Mouse (Mus musculus) adrenal gland, adult 18-20 months (tissue): ENCODE results near the gene Anks1. TPM values are rescaled to one million over a fixed set of nuclear protein-coding genes. Genes with fewer than 3 reads are reported as not detected.
"Not testable (repeated sequence)": the region's sequence is repeated elsewhere in the genome, so short reads cannot be mapped to it uniquely, and the experiment has no call there.

ENCODE experiments used
- DNase-seq, 2 experiments: peaks; one replicate each; pipeline ENCODE4 v3.0.0; 2021 to 2022; ENCODE audit warnings: low spot score in 2 of 2
- total RNA-seq, 2 experiments: library from RNA; stranded (reverse); gene quantifications; 1 replicate in 1 of 2; 2 replicates in 1 of 2; pipeline ENCODE4 v1.2.3; 2021

The Anks1 gene
- total RNA-seq, 2 experiments from 2014 or later, result 23.6 to 29.1 TPM

DNA sequence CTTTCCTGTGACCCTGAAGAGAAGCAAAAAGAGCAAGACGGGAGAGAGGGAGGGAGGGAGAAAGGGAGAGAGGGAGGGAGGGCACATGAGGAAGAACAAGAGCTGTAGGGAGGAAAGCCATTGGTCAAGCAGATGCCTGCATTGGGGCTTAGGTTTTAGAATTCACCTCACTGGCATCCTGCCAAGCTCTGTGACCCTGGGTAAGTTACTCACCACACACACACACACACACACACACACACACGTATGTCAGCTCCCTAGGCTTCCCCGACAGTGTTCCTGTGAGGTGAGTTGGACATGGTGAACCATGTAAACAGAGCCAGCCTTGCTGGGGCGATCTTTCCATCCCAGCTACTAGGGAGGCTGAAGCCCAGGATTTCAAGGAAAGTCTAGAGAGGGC is 55.5 kb downstream of the Anks1 start:
- DNase-seq, result no peak

DNA sequence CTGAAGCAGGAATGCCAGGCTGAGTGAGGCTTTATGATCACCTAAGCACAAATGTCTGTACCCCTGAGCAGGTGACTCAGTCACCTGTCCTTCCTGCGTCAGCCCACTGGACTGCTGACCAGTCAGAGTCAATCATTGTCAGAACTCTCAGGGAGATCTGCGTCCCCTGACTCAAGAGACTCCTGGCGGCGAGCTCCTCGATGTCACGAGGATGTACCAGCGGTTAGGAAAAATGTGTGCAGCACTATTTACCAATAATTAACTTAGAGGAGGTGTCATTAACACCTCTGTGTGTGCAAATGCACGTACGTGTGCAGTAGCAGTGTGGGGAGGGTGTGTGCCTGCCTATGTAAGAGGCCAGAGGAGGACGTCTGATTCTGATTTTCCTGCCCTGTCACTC is 56.2 kb downstream of the Anks1 start:
- no peak for DNase-seq

GRCm38 (mm10) chr17:27966056-27966455 is 57.0 kb downstream of the Anks1 start:
- no peak for DNase-seq

DNA sequence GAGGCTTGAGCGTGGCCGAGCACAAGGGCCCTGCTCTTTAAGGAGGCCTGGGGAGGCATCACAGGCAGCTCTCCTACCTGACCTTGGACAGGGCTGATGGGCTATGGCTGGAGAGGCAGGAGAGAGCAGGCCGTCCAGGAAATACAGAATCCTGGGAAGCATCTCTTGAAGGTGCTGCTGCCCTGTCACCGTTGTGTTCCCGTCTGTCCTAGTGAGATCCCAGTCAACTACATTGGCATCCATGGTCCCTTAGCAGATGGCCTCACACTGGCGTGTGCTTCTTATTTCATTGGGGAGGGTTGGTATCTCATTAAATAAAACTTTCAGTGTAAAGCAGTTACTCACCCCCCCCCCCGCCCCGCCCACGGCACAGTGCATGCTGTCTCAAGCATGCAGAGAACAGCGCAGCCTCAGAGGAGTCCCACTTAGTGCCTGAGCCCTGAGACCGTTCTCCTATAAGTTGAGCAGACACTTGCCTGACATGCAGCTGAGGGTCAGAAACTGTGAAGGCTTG is 57.5 kb downstream of the Anks1 start:
- no peak for DNase-seq

DNA sequence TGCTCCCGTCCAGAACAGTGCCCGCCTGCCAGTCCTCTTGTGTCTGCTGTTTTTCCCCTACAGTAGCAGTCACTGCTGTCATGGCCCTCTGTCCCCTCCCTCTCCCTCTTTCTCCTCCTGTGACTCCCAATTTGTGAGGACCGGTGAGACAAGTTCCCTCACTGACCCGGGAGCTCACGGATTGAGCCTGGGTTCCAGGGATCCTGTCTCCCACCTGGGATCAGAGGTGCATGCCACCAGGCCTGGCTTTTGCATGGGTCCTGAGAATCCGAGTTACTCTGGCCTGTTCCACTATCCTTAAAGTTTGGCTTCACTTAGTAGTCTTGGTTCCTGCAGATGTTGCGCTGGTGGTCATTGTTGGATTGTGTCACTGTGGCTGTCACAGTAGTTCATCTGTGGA is 58.4 kb downstream of the Anks1 start:
- DNase-seq, result no peak

DNA sequence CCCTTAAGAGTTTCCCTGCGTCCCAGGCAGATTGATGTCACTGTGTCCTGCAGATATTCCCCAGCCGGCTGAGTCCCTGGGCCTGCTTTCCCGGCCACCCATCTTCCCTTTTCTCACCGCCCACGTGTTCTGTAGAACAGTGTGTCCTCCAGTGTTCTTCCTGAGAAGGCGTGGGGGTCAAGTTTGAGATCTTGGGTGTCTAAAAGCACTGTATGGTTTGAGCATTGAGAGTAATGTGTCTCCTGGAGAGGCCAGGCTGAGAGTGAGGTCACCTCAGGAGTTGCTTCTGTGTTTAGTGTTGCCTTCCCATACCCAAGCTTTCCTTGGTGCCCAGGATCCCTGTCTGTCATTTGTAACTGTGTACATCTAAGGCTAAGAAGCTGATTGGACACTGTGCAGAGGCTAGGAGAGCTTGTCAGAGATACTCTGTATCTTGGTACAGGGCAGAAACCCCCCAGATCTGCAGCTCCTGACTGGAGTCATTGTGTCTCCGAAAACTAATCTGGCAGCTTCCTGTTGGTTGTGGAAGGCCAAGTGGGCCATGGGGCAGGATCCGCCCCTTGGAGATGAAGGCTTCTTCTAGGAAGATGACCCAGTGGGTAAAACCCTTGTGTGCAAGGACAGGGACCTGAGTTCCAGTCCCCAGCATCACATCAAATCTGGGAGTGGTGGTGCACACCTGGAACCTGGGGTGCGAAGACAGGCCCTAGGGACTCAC is 59.1 kb downstream of the Anks1 start:
- no peak for DNase-seq

- DNase-seq, result no peak
Measured at GRCm38 (mm10) chr17:27968903-27969302, 59.8 kb downstream of the Anks1 start.

- DNase-seq, result no peak
Measured at GRCm38 (mm10) chr17:27969365-27969764, 60.3 kb downstream of the Anks1 start.

GRCm38 (mm10) chr17:27969896-27970295 is 60.8 kb downstream of the Anks1 start:
- no peak for DNase-seq

DNA sequence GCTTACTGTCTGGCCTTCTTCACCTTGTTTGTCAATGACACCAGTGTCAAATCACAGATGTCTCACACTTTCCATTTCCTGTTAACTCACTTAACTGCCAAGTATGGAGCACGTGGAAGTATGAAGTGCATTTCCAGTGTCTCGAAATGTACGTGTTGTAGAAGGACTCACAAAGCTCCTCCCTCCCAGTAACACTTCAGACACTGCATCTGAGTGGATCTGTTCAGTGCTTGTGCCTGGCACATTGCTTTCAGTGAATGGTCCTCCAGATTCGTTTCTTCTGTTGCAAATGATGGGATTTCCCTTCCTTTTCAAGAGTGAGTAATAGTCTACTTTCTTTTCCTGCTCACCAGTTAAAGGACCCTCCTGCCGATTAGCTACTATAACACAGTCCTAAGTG is 61.2 kb downstream of the Anks1 start:
- DNase-seq, result no peak

- DNase-seq, result peak; percentile 29 to 48
Measured at GRCm38 (mm10) chr17:27971496-27971895, 62.4 kb downstream of the Anks1 start.

- no peak for DNase-seq
Measured at GRCm38 (mm10) chr17:27973337-27973736, 64.2 kb downstream of the Anks1 start.

DNA sequence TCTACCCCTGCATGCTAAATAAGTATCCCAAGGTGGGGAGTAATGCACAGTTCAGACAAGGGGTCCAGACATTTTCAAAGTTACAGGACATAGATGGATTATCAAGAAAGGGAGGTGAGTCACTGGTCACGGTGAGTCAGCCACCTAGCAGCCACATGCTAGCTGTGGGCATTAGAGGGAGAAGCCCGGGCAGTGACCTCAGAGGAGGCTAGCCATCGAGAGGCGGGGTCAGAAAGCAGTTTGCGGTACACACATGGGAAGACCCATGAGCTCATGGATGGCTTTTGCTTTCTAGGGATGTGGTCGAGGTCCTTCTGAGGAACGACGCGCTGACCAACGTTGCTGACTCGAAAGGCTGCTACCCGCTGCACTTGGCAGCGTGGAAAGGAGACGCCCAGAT is 67.2 kb downstream of the Anks1 start:
- DNase-seq, result peak in 1 of 2 experiments; percentile 38

DNA sequence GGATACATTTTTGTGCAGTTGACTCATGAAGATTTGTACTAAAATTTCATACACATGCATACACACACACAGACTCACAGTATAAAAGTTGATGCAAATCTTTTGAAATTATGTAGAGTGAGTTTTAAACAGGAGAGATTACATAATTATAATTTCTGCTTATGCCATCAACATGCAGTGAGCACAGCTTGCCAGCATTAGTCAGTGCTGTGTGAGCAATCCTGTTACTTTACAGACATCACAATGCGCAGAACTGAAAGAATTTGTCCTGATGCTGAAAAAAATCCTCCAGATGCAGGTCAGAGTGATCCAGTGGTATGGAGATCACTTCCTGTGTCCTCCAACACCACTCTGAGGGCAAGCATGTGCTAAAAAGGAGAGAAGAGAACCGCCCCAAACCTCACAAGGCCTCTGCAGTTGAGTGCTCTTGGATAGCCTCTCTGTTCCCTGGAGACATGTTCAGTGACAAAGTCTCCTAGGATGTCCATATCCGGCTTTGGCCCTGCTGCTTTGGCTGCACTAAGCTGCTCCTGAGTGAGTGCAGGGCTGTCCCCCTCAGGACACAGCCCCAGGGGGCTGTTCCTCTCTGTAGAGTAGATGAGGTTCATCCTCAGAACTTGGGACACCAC is 68.0 kb downstream of the Anks1 start:
- no peak for DNase-seq

DNA sequence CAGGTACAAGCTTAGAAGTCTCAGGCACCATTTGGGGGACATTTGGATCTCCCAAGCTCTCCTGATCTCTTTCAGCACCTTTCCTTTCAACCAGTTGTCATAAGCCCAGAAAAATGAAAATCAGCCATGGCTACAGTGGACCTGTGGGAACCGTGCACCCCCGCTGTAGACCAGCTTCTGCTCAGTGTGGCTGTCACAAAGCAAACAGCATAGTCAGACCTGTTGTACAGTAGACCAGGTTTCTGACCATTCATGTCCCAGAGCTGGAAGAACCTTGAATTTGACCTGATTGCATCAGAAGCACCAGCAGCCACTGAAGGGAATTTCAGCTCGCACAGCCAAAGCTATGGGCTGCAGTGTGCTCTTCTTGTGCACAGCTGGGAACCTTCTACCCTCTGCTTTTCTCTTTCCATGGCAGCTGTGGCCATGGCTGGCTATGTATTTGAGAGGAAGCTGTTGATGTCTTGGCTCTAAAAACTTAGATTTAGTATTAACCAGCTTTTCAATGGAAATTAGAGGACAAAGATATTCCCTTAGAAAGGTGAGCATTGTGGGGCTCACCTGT is 71.4 kb downstream of the Anks1 start:
- DNase-seq, result no peak

DNA sequence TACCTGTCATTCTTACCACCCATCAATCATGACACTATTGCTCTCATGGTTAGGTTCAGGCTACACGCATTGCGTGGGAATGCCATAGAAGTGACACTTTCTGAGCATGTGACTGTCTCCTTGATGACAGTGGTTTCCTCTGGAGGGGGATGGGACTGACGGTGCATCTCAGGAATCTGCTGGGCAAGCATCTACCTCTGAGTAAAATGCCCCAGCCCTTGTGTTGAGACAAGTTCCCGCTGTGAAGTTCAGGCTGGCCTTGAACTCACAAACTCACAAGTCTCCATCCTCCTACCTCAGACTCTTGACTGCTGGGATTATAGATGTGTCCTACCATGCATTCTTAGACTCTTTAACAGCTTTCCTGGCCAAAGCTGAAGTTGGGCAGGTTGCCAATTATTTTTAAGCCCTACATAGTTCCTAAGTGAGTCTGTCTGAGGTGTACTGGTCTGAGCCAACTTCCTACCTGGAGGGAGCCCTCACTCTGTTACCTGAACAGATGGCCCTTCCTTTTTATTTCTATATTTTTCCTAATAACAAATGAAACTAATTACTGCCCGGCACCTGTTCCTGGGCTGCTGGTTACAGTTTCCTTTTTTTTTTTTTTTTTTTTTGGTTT is 72.5 kb downstream of the Anks1 start:
- no peak for DNase-seq

DNA sequence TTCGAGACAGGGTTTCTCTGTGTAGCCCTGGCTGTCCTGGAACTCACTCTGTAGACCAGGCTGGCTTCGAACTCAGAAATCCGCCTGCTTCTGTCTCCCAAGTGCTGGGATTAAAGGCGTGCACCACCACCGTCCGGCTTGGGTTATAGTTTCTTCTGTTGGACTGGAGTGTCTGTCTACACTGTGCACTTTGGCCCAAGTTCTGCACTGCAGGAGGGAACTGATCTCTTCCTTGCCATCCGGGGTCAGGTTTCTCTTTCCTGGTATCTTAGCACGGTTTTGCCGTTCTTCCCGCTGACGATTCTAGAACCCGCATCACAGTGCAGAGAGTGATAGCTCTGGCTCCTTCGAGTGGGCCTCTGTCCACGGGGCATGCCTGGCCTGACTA is 73.0 kb downstream of the Anks1 start:
- not testable (repeated sequence) for DNase-seq

- no peak for DNase-seq
Measured at GRCm38 (mm10) chr17:27982712-27983266, 73.7 kb downstream of the Anks1 start.

- no peak for DNase-seq
Measured at GRCm38 (mm10) chr17:27984421-27984820, 75.3 kb downstream of the Anks1 start.

GRCm38 (mm10) chr17:27986106-27986505 is 77.0 kb downstream of the Anks1 start:
- DNase-seq, result no peak

DNA sequence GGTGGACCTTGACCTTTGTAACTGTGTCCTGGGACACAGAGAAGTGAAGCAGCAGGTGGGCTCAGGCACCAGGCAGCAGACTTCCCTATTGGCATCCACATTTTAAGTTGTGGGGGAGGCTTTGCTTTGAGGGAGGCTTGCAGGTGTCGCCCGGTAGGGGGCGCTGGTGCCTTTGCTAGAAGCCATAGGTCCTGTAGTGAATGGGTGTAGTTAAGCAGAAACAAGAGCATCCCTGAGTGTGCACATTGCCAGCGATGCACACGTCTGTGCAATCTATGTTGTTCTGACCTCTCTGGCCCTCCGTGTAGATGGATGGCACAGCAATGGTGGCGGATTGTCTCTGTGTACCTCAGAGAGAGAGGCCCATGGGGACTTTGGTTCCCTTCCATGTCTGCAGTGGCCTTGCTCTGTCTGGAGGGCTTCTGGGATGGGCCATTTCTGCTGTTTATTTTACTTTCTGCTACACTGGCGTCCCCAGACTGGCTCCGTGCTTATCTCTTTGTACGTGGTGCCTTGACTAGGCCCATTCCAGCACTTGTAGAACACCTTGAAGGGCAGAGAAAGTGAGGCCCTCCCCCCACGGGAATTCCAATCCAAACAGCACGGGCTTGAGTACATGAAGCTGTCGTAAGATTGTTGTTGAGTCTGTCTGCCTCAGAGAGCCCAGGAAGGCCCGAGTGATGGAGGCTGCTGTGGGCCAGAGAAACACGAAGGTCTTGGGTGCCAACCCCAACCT is 80.9 kb downstream of the Anks1 start:
- DNase-seq, result peak; percentile 84 to 92
